In genomic region chr11:35693136-35693535, GRCm38 (mm10) we compare ENCODE assay signal across 7 mouse cellular contexts.
DNase-seq lines count a peak whose midpoint lies in the region; ATAC-seq and TF ChIP-seq lines count a peak whose summit lies in the region.

No protein-coding gene starts in this region.

- DNase-seq in NIH3T3 (ENCODE audit: low read depth), result peak; percentile 81
- DNase-seq in cerebellum, postnatal 4 days (ENCODE audit: low spot score in 2 of 2), result peak; percentile 71 to 84
- peak; percentile 57 for DNase-seq in lung, postnatal 36 days
- DNase-seq in skeletal muscle tissue, adult 2 months (ENCODE audit: low read depth, low spot score), result peak; percentile 12

- ATAC-seq in granulocyte monocyte progenitor cell, adult 5-6 weeks (replicated peaks; ENCODE audit: poor library complexity, severe bottlenecking), result peak; percentile 75
- ATAC-seq in kidney, embryonic 14.5 days (ENCODE audit: low FRiP score, low TSS enrichment), result peak; percentile 66

- H3K4me1 ChIP-seq in E14TG2a.4 (replicated peaks; ENCODE audit: low read depth, low read length), result peaks cover 26% of the 10 kb centered on the region
- H3K4me1 ChIP-seq in kidney, embryonic 14.5 days (ENCODE audit: control insufficient read depth, insufficient read depth, low read length), result peaks cover 3% of the 10 kb centered on the region; the same call in 1 of the 2 replicates

- no peaks in the 10 kb centered on the region for H3K36me3 ChIP-seq in E14TG2a.4 (ENCODE audit: insufficient read depth, low read length)
- H3K36me3 ChIP-seq in kidney, embryonic 14.5 days (ENCODE audit: control insufficient read depth, insufficient read depth, low read length), result peaks cover 3% of the 10 kb centered on the region; the same call in 1 of the 2 replicates

- peaks cover 8% of the 10 kb centered on the region for H3K9me3 ChIP-seq in E14TG2a.4 (ENCODE audit: low read length)
- no peaks in the 10 kb centered on the region for H3K9me3 ChIP-seq in kidney, embryonic 14.5 days (ENCODE audit: control insufficient read depth, low read length)

- H3K27ac ChIP-seq in kidney, embryonic 14.5 days (ENCODE audit: low read depth, low read length), result no peak overlapping the region

- 6% methylated on average over 5 of the region's 5 CpGs for WGBS in kidney, embryonic 14.5 days

- H3K9ac ChIP-seq in kidney, embryonic 14.5 days (ENCODE audit: low read depth, low read length), result no peak overlapping the region

- no peak overlapping the region for H3K4me2 ChIP-seq in kidney, embryonic 14.5 days (replicated peaks; ENCODE audit: low read depth, low read length)

- peaks cover 4% of the 10 kb centered on the region for H3K27me3 ChIP-seq in E14TG2a.4 (ENCODE audit: insufficient read depth, low read length)
- H3K27me3 ChIP-seq in kidney, embryonic 14.5 days (ENCODE audit: control insufficient read depth, insufficient read depth, low read length), result no peaks in the 10 kb centered on the region

- no peak overlapping the region for H3K4me3 ChIP-seq in E14TG2a.4 (replicated peaks; ENCODE audit: low read length)
- no peak overlapping the region for H3K4me3 ChIP-seq in kidney, embryonic 14.5 days (ENCODE audit: low read length)

- peak; percentile 99 for TF ChIP-seq CTCF in E14TG2a.4 (conservative IDR thresholded peaks at IDR 0.05; ENCODE audit: low read length)

Comparison
In these comparisons a context has a peak if more than half of its experiments do, and no peak if none do; other contexts are left out.
1. DNase-seq: peak in every context shown above with its lines; median percentile 81 in NIH3T3; 78 in cerebellum, postnatal 4 days; 57 in lung, postnatal 36 days; 12 in skeletal muscle tissue, adult 2 months.